Mouse (Mus musculus) brain, embryonic 18.5 days (tissue): ENCODE measurements at regions not wholly inside any gene's neighbourhood (a gene's known extent, or its start where the extent isn't known, plus 50 kb on each side); places are given as distances from the start of the nearest gene placed in this dataset.

Experiments used
- DNase-seq: peaks from one replicate; pipeline ENCODE4 v3.0.0-alpha.2; 2012; ENCODE audit warnings: low read depth, low spot score

DNA sequence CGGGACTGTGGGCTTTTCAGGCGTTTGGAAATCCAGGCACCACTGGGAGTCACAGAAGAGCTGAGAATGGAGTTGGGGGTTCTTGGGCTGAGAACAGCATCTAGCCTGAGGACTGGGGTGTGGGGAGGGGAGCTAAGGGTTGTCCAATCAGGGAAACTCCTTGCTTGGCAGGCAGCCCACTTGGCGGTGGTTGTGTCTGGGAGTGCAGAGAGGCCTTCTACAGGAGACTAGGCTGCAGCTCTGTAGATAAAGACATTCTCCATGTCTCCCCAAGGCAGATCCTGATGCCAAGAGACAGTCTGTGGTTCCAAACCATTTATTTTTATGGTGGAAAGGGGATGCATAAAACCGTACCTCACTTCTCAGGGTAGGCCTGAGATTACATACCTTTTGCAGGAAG is 774.6 kb downstream of the Brinp1 start:
- DNase-seq: no peak

DNA sequence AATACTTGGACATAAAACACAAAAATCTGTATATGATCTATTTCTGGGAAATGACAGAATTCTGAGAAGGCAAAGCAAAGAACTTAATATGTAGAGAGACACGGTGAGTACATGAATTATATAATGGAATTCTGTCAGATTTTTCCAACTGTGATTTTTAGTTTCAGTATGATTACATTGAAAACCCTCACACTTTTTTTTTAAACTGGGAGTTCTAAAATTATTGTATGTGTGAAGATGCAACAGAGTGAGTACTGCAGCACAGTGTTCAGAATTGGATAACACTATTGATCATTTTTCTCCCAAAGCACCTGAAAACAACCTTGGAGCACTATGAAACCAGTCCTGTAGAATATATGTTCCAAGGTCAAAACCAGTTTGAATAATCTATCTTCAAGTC is 797.7 kb downstream of the Brinp1 start:
- DNase-seq: no peak

GRCm38 (mm10) chr4:68148483-68149069 is 805.6 kb downstream of the Brinp1 start:
- no peak for DNase-seq

DNA sequence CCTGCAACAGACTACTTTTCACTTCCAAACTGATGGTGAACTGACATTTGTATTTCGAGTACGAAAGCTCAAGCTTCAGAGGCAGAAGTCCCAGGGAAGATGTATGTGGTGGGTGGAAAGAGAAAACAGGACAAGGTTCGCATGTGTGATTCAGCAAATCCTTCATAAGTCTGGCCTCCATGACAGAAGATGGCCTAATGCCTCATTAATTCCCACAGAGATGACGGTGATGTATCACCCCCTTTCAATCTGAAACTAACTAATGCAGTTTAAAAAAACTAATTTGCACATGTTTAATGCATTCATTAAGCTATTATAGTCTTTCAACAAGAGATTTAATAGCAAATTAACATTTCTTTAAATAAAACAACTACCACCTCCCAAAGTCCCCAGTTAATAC is 826.1 kb downstream of the Brinp1 start:
- DNase-seq: no peak

- DNase-seq: no peak
These were observed 839.7 kb downstream of the Brinp1 start for GRCm38 (mm10) chr4:68114502-68114901.

GRCm38 (mm10) chr4:68085255-68085654 is 868.9 kb downstream of the Brinp1 start:
- DNase-seq: no peak

- DNase-seq: peak; percentile 18
These were observed 897.2 kb downstream of the Brinp1 start for GRCm38 (mm10) chr4:68056813-68057578.

DNA sequence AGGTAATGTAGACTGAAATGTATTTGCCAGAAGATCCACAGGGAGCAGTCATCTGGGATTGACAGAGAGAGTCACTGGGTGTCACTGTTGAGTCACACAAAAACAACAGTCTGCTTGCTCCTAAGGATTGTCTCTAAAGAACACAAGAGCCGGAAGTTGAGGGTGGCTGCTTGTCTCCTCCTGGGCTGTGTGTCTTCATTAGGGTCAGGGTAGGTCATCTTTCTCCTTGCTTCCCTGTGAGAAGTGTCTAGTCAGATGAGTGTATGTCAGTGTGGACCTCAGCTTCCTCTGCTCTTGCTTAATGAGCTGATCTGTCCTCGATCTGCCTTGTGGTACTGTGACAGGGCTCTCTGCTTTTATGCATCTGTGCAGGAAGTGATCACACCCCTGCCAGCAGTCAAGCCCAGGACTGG is 931.3 kb downstream of the Brinp1 start:
- peak; percentile 54 for DNase-seq

DNA sequence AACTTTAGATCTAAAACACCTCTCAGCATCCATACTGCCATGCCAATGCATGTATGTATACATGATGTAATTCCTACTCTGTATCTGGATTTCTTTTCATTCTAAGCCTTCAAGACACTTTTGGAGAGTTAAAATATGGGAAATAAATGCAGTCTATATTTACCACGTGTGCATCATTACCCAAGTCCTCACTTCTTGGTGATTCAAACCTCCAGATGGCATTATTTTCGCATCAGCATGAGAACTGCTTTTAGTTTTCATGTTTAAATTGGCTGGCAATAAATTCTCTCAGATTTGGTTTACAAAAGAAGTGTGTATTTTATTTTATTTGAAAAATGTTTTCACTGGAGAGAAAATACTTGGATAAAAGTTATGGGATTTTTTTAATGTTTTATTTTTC is 942.8 kb downstream of the Brinp1 start:
- DNase-seq: no peak

DNA sequence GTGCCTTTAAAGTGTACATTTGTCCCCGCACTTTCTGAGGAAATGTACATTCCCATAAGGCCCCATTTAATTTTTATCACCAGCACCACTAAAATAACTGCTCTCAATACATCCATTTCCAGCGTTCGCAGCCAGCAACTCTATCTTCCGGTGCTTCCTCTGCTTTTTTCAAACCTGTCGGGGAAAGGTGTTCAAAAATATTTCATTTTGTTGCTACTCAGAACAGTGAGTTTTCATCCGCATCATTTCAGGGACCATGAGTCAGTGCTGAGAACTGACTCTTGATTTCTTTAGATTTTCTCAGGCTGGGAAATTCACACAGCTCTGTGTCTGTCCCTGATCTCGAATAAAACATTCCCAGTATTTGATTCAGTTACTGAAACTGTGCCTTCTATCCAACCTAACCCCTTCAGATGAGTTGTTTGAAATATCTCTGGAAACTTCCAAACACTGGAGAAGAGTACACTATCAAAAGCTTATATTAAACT is 959.4 kb downstream of the Brinp1 start:
- DNase-seq: no peak

DNA sequence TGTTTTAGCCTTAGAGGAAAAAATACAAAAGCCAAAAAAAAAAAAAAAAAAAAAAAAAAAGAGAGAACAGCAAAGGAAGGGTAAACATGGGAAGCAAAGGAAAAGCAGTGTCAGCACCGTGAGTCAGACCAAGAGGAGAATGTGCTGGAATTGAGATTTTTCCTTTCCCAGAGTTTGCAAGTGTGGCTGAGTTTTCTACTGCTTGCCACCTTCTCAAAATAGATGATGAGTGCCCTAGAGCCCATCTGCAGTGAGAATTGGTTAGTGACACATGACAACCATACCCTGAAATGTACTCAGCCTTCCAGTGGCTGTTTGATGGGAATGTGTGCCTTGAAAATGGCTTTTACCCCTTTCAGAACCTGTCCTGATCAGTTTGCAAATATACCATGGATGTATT is 990.7 kb downstream of the Brinp1 start:
- no peak for DNase-seq

- no peak for DNase-seq
These were observed 1006.2 kb downstream of the Brinp1 start for GRCm38 (mm10) chr4:67948000-67948399.

DNA sequence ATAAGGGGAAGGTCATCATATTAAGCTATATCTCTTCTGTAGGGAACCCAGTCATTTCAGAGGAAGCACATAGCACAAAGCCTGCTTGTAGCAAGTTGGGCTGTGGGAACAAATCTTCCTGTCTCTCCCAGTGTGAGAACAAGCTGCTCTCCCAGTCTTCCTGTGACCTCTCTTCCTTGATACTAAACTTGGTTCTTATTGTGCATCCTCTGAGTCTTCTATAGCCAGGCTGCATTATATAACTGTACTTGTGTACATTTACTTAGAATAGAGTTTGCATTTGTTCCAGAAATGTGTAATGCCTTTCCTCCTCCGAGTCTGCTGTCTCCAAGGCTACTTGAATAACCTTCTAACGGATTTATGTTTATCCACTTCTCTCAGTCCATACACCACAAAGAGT is 1021.7 kb downstream of the Brinp1 start:
- DNase-seq: no peak

DNA sequence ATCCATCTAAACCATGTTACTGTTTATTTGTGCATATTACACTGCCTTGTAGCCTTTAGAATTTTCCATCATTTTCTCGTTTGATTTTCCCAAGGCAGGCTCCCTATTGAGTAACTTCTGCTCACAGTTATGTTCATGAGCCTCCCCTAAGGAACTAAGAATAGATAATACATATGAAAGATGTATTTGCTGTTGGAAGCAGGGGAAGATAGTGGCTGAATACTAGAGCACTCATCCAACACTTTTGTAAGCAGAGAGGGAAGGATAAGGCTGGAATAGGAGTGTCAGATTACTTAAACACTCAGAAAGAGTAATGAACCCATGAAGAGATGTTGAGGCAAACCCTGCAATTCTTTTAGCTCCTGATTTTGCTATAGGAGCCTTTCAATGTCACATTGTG is 1055.1 kb downstream of the Brinp1 start:
- DNase-seq: no peak

GRCm38 (mm10) chr4:67891946-67892575 is 1062.1 kb downstream of the Brinp1 start:
- no peak for DNase-seq

- DNase-seq: no peak
These were observed 1060.6 kb downstream of the Tlr4 start for GRCm38 (mm10) chr4:67887954-67888353.

GRCm38 (mm10) chr4:67885204-67885603 is 1057.8 kb downstream of the Tlr4 start:
- DNase-seq: no peak

GRCm38 (mm10) chr4:67862218-67862617 is 1034.8 kb downstream of the Tlr4 start:
- no peak for DNase-seq

- DNase-seq: no peak
These were observed 1034.4 kb downstream of the Tlr4 start for GRCm38 (mm10) chr4:67861801-67862200.

GRCm38 (mm10) chr4:67853001-67853400 is 1025.6 kb downstream of the Tlr4 start:
- no peak for DNase-seq

DNA sequence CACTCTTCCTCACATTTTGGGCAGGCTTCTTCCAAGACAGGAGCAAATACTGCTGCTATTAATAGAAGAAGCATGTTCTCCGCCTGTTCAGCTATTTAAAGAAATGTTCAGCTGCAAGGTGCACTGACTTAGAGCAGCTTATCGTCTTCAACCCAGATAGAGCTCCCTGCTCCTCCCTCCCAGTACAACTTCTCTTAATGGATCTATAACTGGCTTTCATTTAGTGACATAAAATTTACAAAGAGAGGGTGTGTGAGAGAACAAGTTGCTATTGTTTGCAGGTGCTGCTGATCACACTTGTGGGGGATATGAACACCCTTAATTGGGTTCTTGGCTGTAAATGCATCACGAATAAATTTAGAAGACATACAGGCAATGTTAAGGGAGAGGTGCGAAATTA is 1006.0 kb downstream of the Tlr4 start:
- DNase-seq: no peak

DNA sequence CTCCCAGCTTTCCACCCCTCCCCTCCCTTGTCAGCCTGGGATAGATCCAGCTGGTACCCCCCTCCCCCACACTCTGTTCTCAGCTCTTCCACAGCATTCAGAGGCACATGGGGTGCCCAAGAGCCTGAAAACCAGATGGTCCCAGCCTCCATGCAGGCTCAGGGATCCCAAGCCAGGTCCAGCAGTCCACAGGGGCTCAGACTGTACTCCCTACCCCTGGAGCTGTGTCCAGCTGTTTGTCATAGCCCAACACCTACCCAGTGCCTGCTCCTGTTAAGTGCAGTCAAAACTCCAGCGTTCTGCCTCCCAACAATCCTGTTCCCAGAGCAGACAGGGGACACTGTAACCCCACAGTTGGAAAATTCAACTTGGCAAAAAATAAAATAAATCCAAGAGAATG is 998.1 kb downstream of the Tlr4 start:
- no peak for DNase-seq

GRCm38 (mm10) chr4:67796050-67796449 is 968.7 kb downstream of the Tlr4 start:
- no peak for DNase-seq
